Mouse (Mus musculus) c-Kit-positive CD71-negative TER-119-negative erythroid progenitor cells, embryonic 14.5 days (primary cell): ENCODE results near the gene Pitx1.

Experiments used
- DNase-seq: peaks from one replicate; pipeline ENCODE4 v3.0.0-alpha.2; 2013; ENCODE audit warnings: low read depth

Pitx1 gene

DNA sequence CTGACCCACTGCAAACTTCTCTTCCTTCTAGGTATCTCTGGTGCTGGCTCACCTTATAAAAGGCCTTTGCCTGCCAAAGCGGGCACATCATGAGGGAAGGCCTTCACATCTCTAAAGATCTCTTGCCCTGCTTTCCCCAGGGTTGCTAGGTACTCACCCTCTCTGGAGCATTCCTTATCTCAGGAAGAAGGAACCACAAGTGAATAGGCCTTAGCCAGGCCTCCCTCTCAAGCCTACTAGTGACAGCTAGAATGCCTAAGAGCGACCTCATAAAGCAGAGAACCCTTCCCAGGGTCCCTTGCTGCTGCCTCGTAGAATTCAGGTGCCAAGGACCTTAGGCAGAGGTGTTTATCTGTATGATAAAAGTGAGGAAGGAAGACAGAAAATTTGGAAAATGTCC is 51.7 kb downstream of the Pitx1 start, which contains the start of gene Catsper3:
Gene Catsper3, plus strand, starts transcription at position 301 of the 400 bp plus-strand sequence.
- no peak for DNase-seq

GRCm38 (mm10) chr13:55775056-55775455 is 60.9 kb downstream of the Pitx1 start:
- DNase-seq: no peak
